Mouse (Mus musculus) CH12.LX (cell line): ENCODE measurements at regions not wholly inside any gene's neighbourhood (a gene's known extent, or its start where the extent isn't known, plus 50 kb on each side); places are given as distances from the start of the nearest gene placed in this dataset.

Source experiments
- DNase-seq: peaks from one replicate; pipeline ENCODE4 v3.0.0-alpha.2; 2013; ENCODE audit errors: extremely low read depth
- H3K27ac ChIP-seq: 2 replicates; pipeline ENCODE4 v1.5.1; 2012; ENCODE audit warnings: low read depth, mild to moderate bottlenecking, control low read depth, moderate library complexity; ENCODE audit not compliant: insufficient read depth
- H3K27me3 ChIP-seq: replicated peaks from 2 replicates; pipeline ENCODE3; 2012; ENCODE audit warnings: inconsistent platforms
- H3K36me3 ChIP-seq, 2 experiments: replicated peaks in 1 of 2; 2 replicates each; pipeline versions ENCODE3 to v1.6.1; 2012; ENCODE audit warnings: inconsistent platforms in 1 of 2, low read length in 1 of 2, mild to moderate bottlenecking in 1 of 2, mixed read lengths in 1 of 2, moderate library complexity in 1 of 2; ENCODE audit not compliant: control insufficient read depth in 1 of 2, insufficient read depth in 1 of 2
- H3K4me1 ChIP-seq, 2 experiments: 2 replicates each; pipeline ENCODE4 v1.6.1; 2012; ENCODE audit warnings: inconsistent platforms in 1 of 2, moderate library complexity in 1 of 2; ENCODE audit not compliant: insufficient read depth in 2 of 2, control insufficient read depth in 1 of 2
- H3K4me2 ChIP-seq: 2 replicates; pipeline ENCODE4 v1.6.1; 2012; ENCODE audit warnings: low read depth, mild to moderate bottlenecking, control low read depth; ENCODE audit not compliant: poor library complexity, insufficient read depth, severe bottlenecking
- H3K4me3 ChIP-seq, 3 experiments: fragments of 150-350 bp in 1 of 3; sonication (generic) in 1 of 3; replicated peaks in 1 of 3; 2 replicates each; pipeline versions ENCODE3 to v1.5.1; 2011 to 2012; ENCODE audit warnings: low read depth in 2 of 3, low read length in 2 of 3, mild to moderate bottlenecking in 2 of 3, moderate library complexity in 2 of 3, control low read depth in 1 of 3, improper control_type of control experiment in 1 of 3, inconsistent platforms in 1 of 3, mixed read lengths in 1 of 3; ENCODE audit not compliant: poor library complexity in 1 of 3
- H3K79me2 ChIP-seq: replicated peaks from 2 replicates; pipeline ENCODE4 v1.6.1; 2012; ENCODE audit warnings: mild to moderate bottlenecking, moderate library complexity; ENCODE audit not compliant: control insufficient read depth, poor library complexity, insufficient read depth, severe bottlenecking; ENCODE audit errors: extremely low read depth
- H3K9ac ChIP-seq: 2 replicates; pipeline ENCODE4 v1.6.1; 2012; ENCODE audit warnings: low read depth, mild to moderate bottlenecking, control low read depth, moderate library complexity; ENCODE audit not compliant: insufficient read depth
- H3K9me3 ChIP-seq: replicated peaks from 2 replicates; pipeline ENCODE3; 2012; ENCODE audit warnings: low read length, inconsistent platforms, mixed read lengths
- BHLHE40 ChIP-seq: IDR thresholded peaks from 2 replicates; pipeline ENCODE4 v1.6.1; 2011; ENCODE audit warnings: mild to moderate bottlenecking, low read depth, low read length, improper control_type of control experiment
- CTCF ChIP-seq, 2 experiments: IDR thresholded peaks in 1 of 2; conservative IDR thresholded peaks in 1 of 2; 2 replicates each; pipeline ENCODE4 v1.5.1; 2011 to 2012; ENCODE audit warnings: low read depth in 2 of 2, low read length in 2 of 2, improper control_type of control experiment in 1 of 2, inconsistent platforms in 1 of 2, mild to moderate bottlenecking in 1 of 2, moderate library complexity in 1 of 2
- E2F4 ChIP-seq: IDR thresholded peaks from 2 replicates; pipeline ENCODE4 v1.6.1; 2011; ENCODE audit warnings: low read depth, low read length, improper control_type of control experiment; ENCODE audit not compliant: insufficient replicate concordance
- EP300 ChIP-seq: IDR thresholded peaks from 2 replicates; pipeline ENCODE4 v1.6.1; 2011; ENCODE audit warnings: low read length, improper control_type of control experiment
- GABPA ChIP-seq: IDR thresholded peaks from 2 replicates; pipeline ENCODE4 v1.6.1; 2012; ENCODE audit warnings: low read depth, low read length, improper control_type of control experiment, inconsistent platforms; ENCODE audit not compliant: insufficient replicate concordance
- IRF4 ChIP-seq: IDR thresholded peaks from 2 replicates; pipeline ENCODE4 v1.6.1; 2014; ENCODE audit warnings: low read depth, mild to moderate bottlenecking, inconsistent platforms, low read length, improper control_type of control experiment
- JUN ChIP-seq: IDR thresholded peaks from 2 replicates; pipeline ENCODE4 v1.6.1; 2011; ENCODE audit warnings: low read depth, mild to moderate bottlenecking, low read length, improper control_type of control experiment, moderate library complexity; ENCODE audit not compliant: insufficient read depth
- JUND ChIP-seq: conservative IDR thresholded peaks from 2 replicates; pipeline ENCODE4 v1.6.1; 2011; ENCODE audit warnings: low read depth, low read length, improper control_type of control experiment
- KAT2A ChIP-seq: IDR thresholded peaks from 2 replicates; pipeline ENCODE4 v1.6.1; 2012; ENCODE audit warnings: low read length, improper control_type of control experiment, inconsistent platforms; ENCODE audit not compliant: insufficient replicate concordance
- MAFK ChIP-seq: IDR thresholded peaks from 2 replicates; pipeline ENCODE4 v1.6.1; 2011; ENCODE audit warnings: low read length, improper control_type of control experiment; ENCODE audit not compliant: insufficient replicate concordance
- MAX ChIP-seq: IDR thresholded peaks from 2 replicates; pipeline ENCODE4 v1.6.1; 2011; ENCODE audit warnings: low read length, improper control_type of control experiment
- MXI1 ChIP-seq: IDR thresholded peaks from 2 replicates; pipeline ENCODE4 v1.6.1; 2011; ENCODE audit warnings: mild to moderate bottlenecking, low read depth, low read length, improper control_type of control experiment
- MYC ChIP-seq: IDR thresholded peaks from 2 replicates; pipeline ENCODE4 v1.6.1; 2011; ENCODE audit warnings: low read depth, mild to moderate bottlenecking, improper control_type of control experiment, low read length
- NELFE ChIP-seq: IDR thresholded peaks from 2 replicates; pipeline ENCODE4 v1.6.1; 2011; ENCODE audit warnings: low read depth, low read length, improper control_type of control experiment
- PAX5 ChIP-seq: IDR thresholded peaks from 2 replicates; pipeline ENCODE4 v1.6.1; 2012; ENCODE audit warnings: low read length, inconsistent platforms, mixed read lengths
- RAD21 ChIP-seq: IDR thresholded peaks from 2 replicates; pipeline ENCODE4 v1.6.1; 2011; ENCODE audit warnings: low read depth, mild to moderate bottlenecking, low read length, improper control_type of control experiment, moderate library complexity
- RCOR1 ChIP-seq: conservative IDR thresholded peaks from 2 replicates; pipeline ENCODE4 v1.6.1; 2012; ENCODE audit warnings: low read depth, mild to moderate bottlenecking, inconsistent platforms, low read length, improper control_type of control experiment
- SIN3A ChIP-seq: IDR thresholded peaks from 2 replicates; pipeline ENCODE4 v1.6.1; 2012; ENCODE audit warnings: low read length, improper control_type of control experiment, inconsistent platforms
- SMC3 ChIP-seq: IDR thresholded peaks from 2 replicates; pipeline ENCODE4 v1.6.1; 2011; ENCODE audit warnings: low read depth, low read length, improper control_type of control experiment
- TBP ChIP-seq: conservative IDR thresholded peaks from 2 replicates; pipeline ENCODE4 v1.6.1; 2011; ENCODE audit warnings: low read depth, low read length, improper control_type of control experiment
- TCF12 ChIP-seq: IDR thresholded peaks from 2 replicates; pipeline ENCODE4 v1.6.1; 2014; ENCODE audit warnings: low read depth, mild to moderate bottlenecking, inconsistent platforms, low read length, improper control_type of control experiment
- UBTF ChIP-seq: IDR thresholded peaks from 2 replicates; pipeline ENCODE4 v1.6.1; 2012; ENCODE audit warnings: low read depth, mild to moderate bottlenecking, inconsistent platforms, low read length, improper control_type of control experiment, moderate library complexity
- USF2 ChIP-seq: conservative IDR thresholded peaks from 2 replicates; pipeline ENCODE4 v1.6.1; 2011; ENCODE audit warnings: low read depth, low read length, improper control_type of control experiment
- ZKSCAN1 ChIP-seq: IDR thresholded peaks from 2 replicates; pipeline ENCODE4 v1.6.1; 2012; ENCODE audit warnings: low read depth, inconsistent platforms, low read length, improper control_type of control experiment, borderline replicate concordance
- dilution Hi-C: fragments of 300-500 bp; cut with MboI; formaldehyde crosslinking; loops from 2 replicates; pipeline ENCODE4 v1.14.3; 2020; ENCODE audit warnings: low sequenced_read_pairs; ENCODE audit not compliant: extremely low pct_unique_long_range_greater_than_20kb, extremely low pct_ligation_motif_present
- in situ Hi-C: fragments of 300-500 bp; cut with MboI; formaldehyde crosslinking; loops from 3 replicates; pipeline ENCODE4 v1.14.3; 2019; ENCODE audit warnings: low sequenced_read_pairs, low pct_ligation_motif_present, low pct_unique_long_range_greater_than_20kb, mixed read lengths

DNA sequence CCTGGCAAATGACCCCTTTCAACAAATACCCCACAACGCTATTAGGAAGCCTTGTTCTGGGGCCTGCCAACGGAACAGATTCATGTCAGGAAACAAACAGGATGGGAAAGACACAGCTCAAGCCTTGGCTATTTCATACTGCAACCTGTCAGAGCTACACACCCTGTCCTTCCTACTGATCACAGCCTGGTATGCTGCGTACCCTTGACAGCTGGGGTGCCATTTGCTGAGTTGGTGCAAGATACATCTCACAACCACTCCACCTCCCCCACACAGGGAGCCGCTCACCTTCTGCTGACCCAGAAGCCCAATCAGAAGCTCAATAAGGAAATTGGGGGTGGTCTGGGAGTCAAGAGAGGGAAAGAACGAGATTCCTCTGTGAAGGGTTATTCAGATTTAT is 350.7 kb upstream of the Gm10131 start:
- Histone ChIP-seq H3K27me3 (peaks cover 14% of the 10 kb centered on the region), H3K4me1 (peaks cover 0 to 12% of the 10 kb centered on the region in 2 experiments; a peak in 2 of 4 replicates), H3K9me3 (peaks cover 17% of the 10 kb centered on the region), H3K4me2 (no peak overlapping the region), H3K4me3 (no peak overlapping the region), H3K36me3 (no peaks in the 10 kb centered on the region), H3K79me2 (no peaks in the 10 kb centered on the region), H3K27ac (no peak overlapping the region), H3K9ac (no peak overlapping the region)
- dilution Hi-C loops (no loop called here), in situ Hi-C loops (no loop called here)
- no peak for TF ChIP-seq UBTF
- TF ChIP-seq IRF4: no peak
- no peak for TF ChIP-seq CTCF (conservative IDR thresholded peaks at IDR 0.05 in 1 of 2, IDR thresholded peaks at IDR 0.05 in 1 of 2; ENCODE audit: low read depth in 2 of 2, low read length in 2 of 2)
- no peak for TF ChIP-seq ZKSCAN1
- TF ChIP-seq JUN: no peak
- no peak for TF ChIP-seq TBP
- TF ChIP-seq PAX5: no peak
- no peak for TF ChIP-seq JUND
- no peak for TF ChIP-seq RCOR1
- no peak for TF ChIP-seq SIN3A
- TF ChIP-seq RAD21: no peak
- TF ChIP-seq BHLHE40: no peak
- TF ChIP-seq MYC: no peak
- TF ChIP-seq USF2: no peak
- TF ChIP-seq KAT2A: no peak
- no peak for TF ChIP-seq SMC3
- no peak for DNase-seq

DNA sequence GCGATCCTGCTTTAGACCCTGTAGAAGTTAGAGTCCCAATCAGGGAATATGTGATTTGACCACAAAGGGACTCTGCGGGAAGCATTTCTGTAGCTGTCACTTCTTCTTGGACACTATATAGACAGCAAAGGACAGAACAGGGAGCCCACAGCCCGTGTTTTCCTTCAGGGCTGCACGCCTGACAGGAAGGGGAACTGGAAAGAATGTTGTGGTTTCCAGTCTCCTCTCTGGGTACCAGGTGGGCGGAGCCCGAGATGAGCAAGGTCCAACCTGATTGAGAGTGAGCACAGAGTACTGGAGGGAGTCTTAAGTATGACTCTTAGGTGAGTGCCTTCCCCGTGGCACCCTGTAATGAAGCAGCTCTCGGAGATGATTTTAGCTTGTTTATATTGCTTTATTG is 346.8 kb upstream of the Gm10131 start:
- no peak overlapping the region for H3K9ac ChIP-seq
- peaks cover 4 to 22% of the 10 kb centered on the region in 2 experiments for H3K4me1 ChIP-seq
- TF ChIP-seq TCF12: no peak
- peak; percentile 56; the same call in 1 of the 2 replicates for TF ChIP-seq BHLHE40
- TF ChIP-seq GABPA: no peak
- TF ChIP-seq KAT2A: no peak
- TF ChIP-seq MAX: no peak
- TF ChIP-seq NELFE: no peak
- TF ChIP-seq JUN: no peak
- TF ChIP-seq CTCF (conservative IDR thresholded peaks at IDR 0.05 in 1 of 2, IDR thresholded peaks at IDR 0.05 in 1 of 2; ENCODE audit: low read depth in 2 of 2, low read length in 2 of 2): no peak
- TF ChIP-seq IRF4: no peak
- TF ChIP-seq E2F4: no peak
- peak; percentile 46; the same call in 1 of the 2 replicates for TF ChIP-seq EP300
- no peak for TF ChIP-seq MAFK
- no peak for TF ChIP-seq MXI1
- dilution Hi-C loops: no loop called here
- H3K4me2 ChIP-seq: no peak overlapping the region
- peaks cover 42% of the 10 kb centered on the region for H3K27me3 ChIP-seq
- DNase-seq: peak; percentile 35
- no peak overlapping the region for H3K4me3 ChIP-seq
- H3K36me3 ChIP-seq: no peaks in the 10 kb centered on the region
- in situ Hi-C loops: no loop called here
- no peaks in the 10 kb centered on the region for H3K79me2 ChIP-seq
- peaks cover 15% of the 10 kb centered on the region for H3K9me3 ChIP-seq
- no peak overlapping the region for H3K27ac ChIP-seq
